In genomic region chr11:33749979-33750378, GRCm38 (mm10) we compare ENCODE assay signal across 12 mouse cellular contexts.
DNase-seq lines count a peak whose midpoint lies in the region; ATAC-seq and TF ChIP-seq lines count a peak whose summit lies in the region.
"Had no signal": no experiment of that assay in that cellular context is flagged by ENCODE, and none has a peak within 500 bp of the region (broad histone marks: within the 10 kb centered on the region; RNA-seq: fewer than 3 reads in every experiment).

No protein-coding gene starts in this region.

- H3K27ac ChIP-seq in kidney, adult 2 months (ENCODE audit: insufficient read depth, low read depth, low read length), result no peak overlapping the region
- no peak overlapping the region for H3K27ac ChIP-seq in kidney, embryonic 15.5 days
- H3K27ac ChIP-seq in lung, postnatal 0 days (ENCODE audit: low read length), result no peak overlapping the region
- H3K27ac ChIP-seq: hindbrain, embryonic 14.5 days; limb, embryonic 15.5 days had no signal

- no peaks in the 10 kb centered on the region for H3K36me3 ChIP-seq in kidney, adult 2 months (ENCODE audit: control insufficient read depth, insufficient read depth, low read length)
- no peaks in the 10 kb centered on the region for H3K36me3 ChIP-seq in kidney, embryonic 15.5 days
- H3K36me3 ChIP-seq in E14TG2a.4 (ENCODE audit: insufficient read depth, low read length), result no peaks in the 10 kb centered on the region
- no peaks in the 10 kb centered on the region for H3K36me3 ChIP-seq in lung, postnatal 0 days (ENCODE audit: insufficient read depth, low read length)
- H3K36me3 ChIP-seq: limb, embryonic 15.5 days had no signal

- TF ChIP-seq CTCF in kidney, adult 2 months (conservative IDR thresholded peaks at IDR 0.05; ENCODE audit: insufficient read depth, insufficient read length, low read depth, low read length), result 0 out of 2 replicates have a peak, but pooled peaks have one; percentile 16
- peak; percentile 88 for TF ChIP-seq CTCF in E14TG2a.4 (conservative IDR thresholded peaks at IDR 0.05; ENCODE audit: low read length)
- peak; percentile 63 for TF ChIP-seq CTCF in lung, postnatal 0 days (IDR thresholded peaks at IDR 0.05)

- no peak overlapping the region for H3K4me3 ChIP-seq in kidney, adult 2 months (ENCODE audit: insufficient read depth, low read depth, low read length)
- H3K4me3 ChIP-seq in kidney, embryonic 15.5 days (replicated peaks), result no peak overlapping the region
- H3K4me3 ChIP-seq in E14TG2a.4 (replicated peaks; ENCODE audit: low read length), result no peak overlapping the region
- H3K4me3 ChIP-seq in lung, postnatal 0 days (ENCODE audit: low read depth, low read length), result no peak overlapping the region
- H3K4me3 ChIP-seq: limb, embryonic 15.5 days had no signal

- no peak overlapping the region for H3K9ac ChIP-seq in kidney, embryonic 15.5 days
- H3K9ac ChIP-seq in lung, postnatal 0 days (replicated peaks; ENCODE audit: low read depth), result no peak overlapping the region
- H3K9ac ChIP-seq: hindbrain, embryonic 14.5 days; limb, embryonic 15.5 days had no signal

- TF ChIP-seq POLR2A in kidney, adult 2 months (IDR thresholded peaks at IDR 0.05; ENCODE audit: low read depth, low read length), result no peak

- TF ChIP-seq EP300 in lung, postnatal 0 days (IDR thresholded peaks at IDR 0.05), result no peak

- no peaks in the 10 kb centered on the region for H3K4me1 ChIP-seq in kidney, adult 2 months (ENCODE audit: control insufficient read depth, insufficient read depth, low read length)
- H3K4me1 ChIP-seq in kidney, embryonic 15.5 days, result no peaks in the 10 kb centered on the region
- H3K4me1 ChIP-seq in E14TG2a.4 (replicated peaks; ENCODE audit: low read depth, low read length), result 0 out of 2 replicates have a peak, but pooled peaks cover 6% of the 10 kb centered on the region
- H3K4me1 ChIP-seq in lung, postnatal 0 days (ENCODE audit: insufficient read depth, low read depth, low read length), result no peaks in the 10 kb centered on the region

- no peaks in the 10 kb centered on the region for H3K27me3 ChIP-seq in kidney, adult 2 months (replicated peaks; ENCODE audit: control insufficient read depth, insufficient read depth, low read length)
- H3K27me3 ChIP-seq in kidney, embryonic 15.5 days, result no peaks in the 10 kb centered on the region
- H3K27me3 ChIP-seq in E14TG2a.4 (ENCODE audit: insufficient read depth, low read length), result peaks cover 10% of the 10 kb centered on the region
- no peaks in the 10 kb centered on the region for H3K27me3 ChIP-seq in lung, postnatal 0 days (replicated peaks; ENCODE audit: insufficient read depth, low read length)
- H3K27me3 ChIP-seq: limb, embryonic 15.5 days had no signal

- H3K4me2 ChIP-seq in kidney, embryonic 15.5 days, result no peak overlapping the region
- H3K4me2 ChIP-seq in lung, postnatal 0 days (replicated peaks; ENCODE audit: low read depth, low read length), result no peak overlapping the region
- H3K4me2 ChIP-seq: heart, embryonic 11.5 days; hindbrain, embryonic 14.5 days; limb, embryonic 15.5 days had no signal

- no peaks in the 10 kb centered on the region for H3K9me3 ChIP-seq in kidney, embryonic 15.5 days (replicated peaks)
- no peaks in the 10 kb centered on the region for H3K9me3 ChIP-seq in E14TG2a.4 (ENCODE audit: low read length)
- H3K9me3 ChIP-seq in lung, postnatal 0 days (ENCODE audit: low read length), result no peaks in the 10 kb centered on the region
- H3K9me3 ChIP-seq: limb, embryonic 15.5 days had no signal

- DNase-seq in kidney, adult 2 months, result no peak
- DNase-seq in ZHBTc4 (ENCODE audit: low read depth, low spot score), result peak; percentile 57
- peak; percentile 8 for DNase-seq in lung, postnatal 0 days (ENCODE audit: low spot score)
- DNase-seq in urinary bladder, adult 2 months (ENCODE audit: low spot score), result no peak
- DNase-seq in layer of hippocampus, adult 9-10 months (ENCODE audit: low spot score), result no peak
- DNase-seq: kidney, postnatal 25 days had no signal

- 84% methylated on average over 4 of the region's 4 CpGs for WGBS in kidney, adult 2 months
- 90% methylated on average over 4 of the region's 4 CpGs for WGBS in kidney, embryonic 15.5 days
- WGBS in lung, postnatal 0 days, result 86% methylated on average over 4 of the region's 4 CpGs

- ATAC-seq in kidney, embryonic 15.5 days (replicated peaks; ENCODE audit: low FRiP score), result no peak
- ATAC-seq in lung, postnatal 0 days, result no peak
- ATAC-seq in cerebellum, adult (ENCODE audit: insufficient number of reproducible peaks, low FRiP score, low TSS enrichment), result no peak

Comparison
In these comparisons a context has a peak if more than half of its experiments do, and no peak if none do; other contexts are left out.
1. DNase-seq: peak in ZHBTc4 (single experiment) and lung, postnatal 0 days (single experiment); none in kidney, adult 2 months (single experiment), urinary bladder, adult 2 months (single experiment) and layer of hippocampus, adult 9-10 months (single experiment).
2. CTCF ChIP-seq: peak in every context shown above with its lines; median percentile 88 in E14TG2a.4; 63 in lung, postnatal 0 days; 16 in kidney, adult 2 months.